Mouse (Mus musculus) CH12.LX (cell line): ENCODE results near the gene Rbfox1. TPM values are rescaled to one million over a fixed set of nuclear protein-coding genes. Genes with fewer than 3 reads are reported as not detected.

Experiments
- DNase-seq: peaks from one replicate; pipeline ENCODE4 v3.0.0-alpha.2; 2013; ENCODE audit errors: extremely low read depth
- H3K27ac ChIP-seq: 2 replicates; pipeline ENCODE4 v1.5.1; 2012; ENCODE audit warnings: low read depth, mild to moderate bottlenecking, control low read depth, moderate library complexity; ENCODE audit not compliant: insufficient read depth
- H3K27me3 ChIP-seq: replicated peaks from 2 replicates; pipeline ENCODE3; 2012; ENCODE audit warnings: inconsistent platforms
- H3K36me3 ChIP-seq, 2 experiments: replicated peaks in 1 of 2; 2 replicates each; pipeline versions ENCODE3 to v1.6.1; 2012; ENCODE audit warnings: inconsistent platforms in 1 of 2, low read length in 1 of 2, mild to moderate bottlenecking in 1 of 2, mixed read lengths in 1 of 2, moderate library complexity in 1 of 2; ENCODE audit not compliant: control insufficient read depth in 1 of 2, insufficient read depth in 1 of 2
- H3K4me1 ChIP-seq, 2 experiments: 2 replicates each; pipeline ENCODE4 v1.6.1; 2012; ENCODE audit warnings: inconsistent platforms in 1 of 2, moderate library complexity in 1 of 2; ENCODE audit not compliant: insufficient read depth in 2 of 2, control insufficient read depth in 1 of 2
- H3K4me2 ChIP-seq: 2 replicates; pipeline ENCODE4 v1.6.1; 2012; ENCODE audit warnings: low read depth, mild to moderate bottlenecking, control low read depth; ENCODE audit not compliant: poor library complexity, insufficient read depth, severe bottlenecking
- H3K4me3 ChIP-seq, 3 experiments: fragments of 150-350 bp in 1 of 3; sonication (generic) in 1 of 3; replicated peaks in 1 of 3; 2 replicates each; pipeline versions ENCODE3 to v1.5.1; 2011 to 2012; ENCODE audit warnings: low read depth in 2 of 3, low read length in 2 of 3, mild to moderate bottlenecking in 2 of 3, moderate library complexity in 2 of 3, control low read depth in 1 of 3, improper control_type of control experiment in 1 of 3, inconsistent platforms in 1 of 3, mixed read lengths in 1 of 3; ENCODE audit not compliant: poor library complexity in 1 of 3
- H3K79me2 ChIP-seq: replicated peaks from 2 replicates; pipeline ENCODE4 v1.6.1; 2012; ENCODE audit warnings: mild to moderate bottlenecking, moderate library complexity; ENCODE audit not compliant: control insufficient read depth, poor library complexity, insufficient read depth, severe bottlenecking; ENCODE audit errors: extremely low read depth
- H3K9ac ChIP-seq: 2 replicates; pipeline ENCODE4 v1.6.1; 2012; ENCODE audit warnings: low read depth, mild to moderate bottlenecking, control low read depth, moderate library complexity; ENCODE audit not compliant: insufficient read depth
- H3K9me3 ChIP-seq: replicated peaks from 2 replicates; pipeline ENCODE3; 2012; ENCODE audit warnings: low read length, inconsistent platforms, mixed read lengths
- E2F4 ChIP-seq: IDR thresholded peaks from 2 replicates; pipeline ENCODE4 v1.6.1; 2011; ENCODE audit warnings: low read depth, low read length, improper control_type of control experiment; ENCODE audit not compliant: insufficient replicate concordance
- EP300 ChIP-seq: IDR thresholded peaks from 2 replicates; pipeline ENCODE4 v1.6.1; 2011; ENCODE audit warnings: low read length, improper control_type of control experiment
- ETS1 ChIP-seq: conservative IDR thresholded peaks from 2 replicates; pipeline ENCODE4 v1.6.1; 2012; ENCODE audit warnings: low read depth, mild to moderate bottlenecking, inconsistent platforms, low read length, improper control_type of control experiment, moderate library complexity
- HCFC1 ChIP-seq: IDR thresholded peaks from 2 replicates; pipeline ENCODE4 v1.6.1; 2012; ENCODE audit warnings: low read depth, mild to moderate bottlenecking, inconsistent platforms, low read length, improper control_type of control experiment
- JUND ChIP-seq: conservative IDR thresholded peaks from 2 replicates; pipeline ENCODE4 v1.6.1; 2011; ENCODE audit warnings: low read depth, low read length, improper control_type of control experiment
- MAX ChIP-seq: IDR thresholded peaks from 2 replicates; pipeline ENCODE4 v1.6.1; 2011; ENCODE audit warnings: low read length, improper control_type of control experiment
- MAZ ChIP-seq: IDR thresholded peaks from 2 replicates; pipeline ENCODE4 v1.6.1; 2012; ENCODE audit warnings: low read depth, mild to moderate bottlenecking, inconsistent platforms, low read length, improper control_type of control experiment, moderate library complexity
- MEF2A ChIP-seq: IDR thresholded peaks from 2 replicates; pipeline ENCODE4 v1.6.1; 2014; ENCODE audit warnings: low read depth, mild to moderate bottlenecking, inconsistent platforms, low read length, improper control_type of control experiment, borderline replicate concordance
- NRF1 ChIP-seq: IDR thresholded peaks from 2 replicates; pipeline ENCODE4 v1.6.1; 2014; ENCODE audit warnings: low read depth, mild to moderate bottlenecking, inconsistent platforms, low read length, improper control_type of control experiment, moderate library complexity
- POLR2AphosphoS2 ChIP-seq: IDR thresholded peaks from 2 replicates; pipeline ENCODE4 v1.6.1; 2011; ENCODE audit warnings: low read depth, low read length, improper control_type of control experiment
- RAD21 ChIP-seq: IDR thresholded peaks from 2 replicates; pipeline ENCODE4 v1.6.1; 2011; ENCODE audit warnings: low read depth, mild to moderate bottlenecking, low read length, improper control_type of control experiment, moderate library complexity
- RCOR1 ChIP-seq: conservative IDR thresholded peaks from 2 replicates; pipeline ENCODE4 v1.6.1; 2012; ENCODE audit warnings: low read depth, mild to moderate bottlenecking, inconsistent platforms, low read length, improper control_type of control experiment
- SMC3 ChIP-seq: IDR thresholded peaks from 2 replicates; pipeline ENCODE4 v1.6.1; 2011; ENCODE audit warnings: low read depth, low read length, improper control_type of control experiment
- TBP ChIP-seq: conservative IDR thresholded peaks from 2 replicates; pipeline ENCODE4 v1.6.1; 2011; ENCODE audit warnings: low read depth, low read length, improper control_type of control experiment
- TCF12 ChIP-seq: IDR thresholded peaks from 2 replicates; pipeline ENCODE4 v1.6.1; 2014; ENCODE audit warnings: low read depth, mild to moderate bottlenecking, inconsistent platforms, low read length, improper control_type of control experiment
- UBTF ChIP-seq: IDR thresholded peaks from 2 replicates; pipeline ENCODE4 v1.6.1; 2012; ENCODE audit warnings: low read depth, mild to moderate bottlenecking, inconsistent platforms, low read length, improper control_type of control experiment, moderate library complexity
- ZC3H11A ChIP-seq: IDR thresholded peaks from 2 replicates; pipeline ENCODE4 v1.6.1; 2012; ENCODE audit warnings: low read depth, mild to moderate bottlenecking, inconsistent platforms, low read length, improper control_type of control experiment
- ZNF384 ChIP-seq: IDR thresholded peaks from 2 replicates; pipeline ENCODE4 v1.6.1; 2012; ENCODE audit warnings: low read depth, low read length, improper control_type of control experiment, inconsistent platforms
- dilution Hi-C: fragments of 300-500 bp; cut with MboI; formaldehyde crosslinking; loops from 2 replicates; pipeline ENCODE4 v1.14.3; 2020; ENCODE audit warnings: low sequenced_read_pairs; ENCODE audit not compliant: extremely low pct_unique_long_range_greater_than_20kb, extremely low pct_ligation_motif_present
- in situ Hi-C: fragments of 300-500 bp; cut with MboI; formaldehyde crosslinking; loops from 3 replicates; pipeline ENCODE4 v1.14.3; 2019; ENCODE audit warnings: low sequenced_read_pairs, low pct_ligation_motif_present, low pct_unique_long_range_greater_than_20kb, mixed read lengths
- polyA plus RNA-seq: library from polyadenylated mRNA; unstranded; fragments of >175 nt; gene quantifications from 2 replicates; pipeline ENCODE4 v1.2.1, GENCODE M21; 2012; ENCODE audit warnings: low read depth; ENCODE audit not compliant: insufficient read length
- total RNA-seq, 2 experiments: library from RNA; depleted of rRNA; stranded (reverse); fragments of 300-350 nt in 1 of 2; fragments of >200 nt in 1 of 2; gene quantifications; 2 replicates each; pipeline ENCODE4 v1.2.3; 2012 to 2014

The Rbfox1 gene
- total and polyA plus RNA-seq, 3 experiments: not detected

- TF ChIP-seq SMC3 (no peak), JUND (no peak), UBTF (no peak), TCF12 (no peak), NRF1 (no peak), MAX (no peak), RAD21 (no peak), ZC3H11A (no peak)
- dilution Hi-C loops: no loop called here
- no peak for DNase-seq
Measured at GRCm38 (mm10) chr16:6032563-6032962, 147.4 kb downstream of the Rbfox1 start.

GRCm38 (mm10) chr16:6034876-6035275, 149.7 kb downstream of the Rbfox1 start:
- H3K9ac ChIP-seq: no peak overlapping the region
- H3K36me3 ChIP-seq: no peaks in the 10 kb centered on the region
- peaks cover 7% of the 10 kb centered on the region for H3K27me3 ChIP-seq
- H3K4me3 ChIP-seq: no peak overlapping the region
- H3K79me2 ChIP-seq: no peaks in the 10 kb centered on the region
- dilution Hi-C loops (no loop called here), in situ Hi-C loops (no loop called here)
- H3K9me3 ChIP-seq: peaks cover 36% of the 10 kb centered on the region
- H3K4me1 ChIP-seq: no peaks in the 10 kb centered on the region
- no peak for DNase-seq
- no peak overlapping the region for H3K4me2 ChIP-seq
- TF ChIP-seq ZC3H11A (no peak), POLR2AphosphoS2 (no peak), MAX (no peak), ETS1 (no peak), TBP (no peak), HCFC1 (no peak), EP300 (no peak), ZNF384 (no peak), MEF2A (no peak), E2F4 (no peak), RCOR1 (no peak), MAZ (no peak)
- H3K27ac ChIP-seq: no peak overlapping the region

More at GRCm38 (mm10) chr16:6032563-6032962, 147.4 kb downstream of the Rbfox1 start:
- Histone ChIP-seq H3K4me3 (no peak overlapping the region), H3K36me3 (no peaks in the 10 kb centered on the region), H3K9ac (no peak overlapping the region), H3K27me3 (peaks cover 13% of the 10 kb centered on the region), H3K9me3 (peaks cover 25% of the 10 kb centered on the region), H3K4me2 (no peak overlapping the region), H3K79me2 (no peaks in the 10 kb centered on the region), H3K4me1 (no peaks in the 10 kb centered on the region), H3K27ac (no peak overlapping the region)
- in situ Hi-C loops: no loop called here
